Mouse (Mus musculus): Measurements from ENCODE around the gene Mrgprb5.
A peak's percentile ranks its signal among the peaks of the same experiment; 100 is the strongest.
"Not testable (repeated sequence)": the region's sequence is repeated elsewhere in the genome, so short reads cannot be mapped to it uniquely, and the experiment has no call there.

Gene Mrgprb5

DNA sequence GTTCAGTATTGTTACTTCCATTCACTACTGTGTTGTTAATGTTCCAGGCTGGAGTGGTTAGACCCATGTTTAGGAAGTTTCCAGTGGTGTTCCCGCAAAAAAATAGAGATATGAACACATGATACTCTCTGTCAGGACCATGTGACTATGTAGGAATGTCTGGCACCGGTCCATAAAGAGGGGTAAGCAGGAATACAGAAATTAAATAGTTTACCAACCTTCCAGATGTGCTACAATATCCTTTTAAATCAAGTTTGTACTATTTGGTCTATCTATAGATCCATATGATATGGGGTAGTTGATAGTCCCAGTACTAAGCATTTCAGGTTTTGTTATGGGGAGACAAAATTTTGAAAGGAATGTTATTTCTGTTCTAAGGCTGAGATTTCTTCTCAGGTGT is at the start of gene Mrgprb5:
Gene Mrgprb5 (minus strand): TSS at position 101 of the 400 bp plus-strand sequence.
- DNase-seq: no peak

DNA sequence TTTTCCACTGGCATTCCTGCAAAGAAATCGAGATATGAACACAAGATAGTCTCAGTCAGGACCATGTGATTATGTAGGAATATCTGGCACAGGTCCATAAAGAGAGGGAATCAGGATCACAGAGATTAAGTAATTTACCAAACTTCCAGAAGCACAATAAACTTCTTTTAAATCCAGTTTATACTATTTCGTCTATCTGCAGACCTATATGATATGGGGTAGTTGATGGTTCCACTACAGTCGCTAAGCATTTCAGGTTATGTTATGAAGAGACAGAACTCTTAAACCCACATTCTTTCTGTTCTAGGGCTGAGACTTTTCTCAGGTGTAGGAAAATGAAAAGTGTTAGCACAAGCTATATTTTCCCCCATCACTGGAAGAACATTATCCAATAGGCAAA is 30.4 kb upstream of the Mrgprb5 start, which contains the start of gene Mrgprb4:
Gene Mrgprb4 (minus strand): TSS at position 101 of the 400 bp plus-strand sequence.
- DNase-seq: no peak

DNA sequence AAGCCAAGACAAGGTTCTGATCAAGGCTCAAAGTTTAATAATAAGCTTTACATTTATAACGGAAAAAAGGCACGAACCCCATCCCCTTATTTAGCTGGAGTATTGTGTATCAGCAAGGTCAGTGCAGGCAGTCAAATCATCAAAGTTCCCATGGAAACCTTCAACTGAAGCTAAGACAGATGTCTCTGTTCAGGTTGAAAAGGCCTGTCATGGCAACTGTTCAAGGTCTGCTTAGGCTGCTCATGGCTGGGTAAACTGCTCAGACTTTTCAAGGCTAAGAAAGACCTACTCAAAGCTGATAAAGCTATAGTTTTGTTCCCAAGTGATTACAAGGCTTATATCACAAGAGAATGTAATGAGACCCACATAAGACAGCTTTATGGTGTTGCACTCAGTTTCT is 1.3 kb downstream of the Mrgprb5 start:
- DNase-seq: no peak

DNA sequence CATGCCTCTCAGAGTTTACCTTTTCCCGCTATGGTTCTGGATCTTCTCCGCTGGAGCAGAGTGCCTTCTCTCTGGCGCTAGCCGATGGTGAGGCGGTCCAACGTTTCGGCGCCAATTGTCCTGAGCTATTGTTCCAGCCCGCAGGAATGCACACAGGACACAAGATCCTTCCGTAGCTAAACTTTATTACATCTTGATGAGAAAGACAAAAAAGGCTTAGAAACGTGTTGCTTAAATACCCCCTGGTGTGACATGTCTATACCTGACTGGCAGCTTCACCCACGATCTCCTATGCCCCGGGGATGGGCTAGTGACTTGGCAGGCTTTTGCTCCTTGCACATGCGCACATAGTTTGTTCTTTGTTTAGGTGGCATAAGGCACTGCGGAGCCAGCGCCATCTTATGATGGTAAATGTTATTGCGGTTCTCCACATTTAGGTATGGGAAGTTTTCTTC is 30.5 kb downstream of the Mrgprb5 start:
- peak; percentile 8 for DNase-seq

DNA sequence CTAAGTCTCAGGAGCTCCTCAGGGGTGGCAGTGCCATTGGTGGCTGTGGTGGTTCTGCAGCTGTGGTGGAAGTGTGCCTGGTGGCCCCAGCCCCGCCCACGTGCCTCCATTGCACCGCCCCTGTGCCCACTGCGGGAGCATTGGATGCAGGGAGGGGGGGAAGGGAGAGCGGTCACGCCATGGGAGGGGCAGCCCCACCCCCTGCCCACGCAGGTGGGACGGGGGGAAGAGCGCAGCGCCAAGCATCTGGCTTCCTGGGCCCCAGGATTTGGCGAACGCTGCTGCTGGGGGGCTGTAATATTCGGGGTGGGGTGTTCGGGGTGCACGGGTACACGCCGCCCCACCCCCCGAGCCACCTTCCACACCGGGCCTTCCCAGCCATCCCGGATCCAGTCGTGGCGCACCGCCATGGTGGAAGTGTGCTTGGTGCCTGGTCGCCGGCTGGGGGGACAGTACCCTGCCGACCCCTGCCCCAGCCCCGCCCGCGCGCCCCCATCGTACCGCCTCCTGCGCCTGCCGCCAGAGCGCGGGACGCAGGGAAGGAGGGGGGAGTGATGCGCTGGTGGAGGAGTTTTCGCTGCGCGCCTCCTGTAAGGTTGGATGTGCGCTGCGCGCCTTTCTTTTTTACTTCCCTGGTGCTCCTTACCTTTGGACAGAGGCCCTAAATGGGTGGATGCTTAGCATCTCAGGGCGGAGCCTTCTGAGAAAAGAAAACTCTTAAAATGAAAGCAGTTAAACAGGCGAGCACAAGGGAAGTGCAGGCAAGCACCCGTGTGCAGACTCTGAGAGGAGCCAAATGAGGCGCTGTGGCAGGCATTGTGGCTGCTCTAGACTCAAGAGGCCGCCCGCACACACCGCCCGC is 31.4 kb downstream of the Mrgprb5 start:
- DNase-seq: peak; percentile 18

DNA sequence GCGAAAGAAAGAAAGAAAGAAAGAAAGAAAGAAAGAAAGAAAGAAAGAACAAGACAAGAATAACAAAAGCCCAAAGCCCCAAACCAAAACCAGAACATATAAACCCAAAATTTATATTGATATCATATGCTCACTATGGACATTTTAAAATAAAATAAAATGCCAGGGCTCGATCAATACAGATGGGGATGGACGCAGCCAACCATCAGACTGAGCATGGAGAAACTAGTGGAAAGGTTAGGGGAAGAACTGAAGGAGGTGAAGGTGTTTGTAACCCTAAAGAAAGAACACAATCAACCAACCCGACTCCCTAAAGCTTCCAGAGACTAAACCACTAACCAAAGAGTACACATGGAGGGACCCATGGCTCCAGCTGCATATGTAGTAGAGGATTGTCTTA is 36.1 kb downstream of the Mrgprb5 start:
- DNase-seq: no peak

DNA sequence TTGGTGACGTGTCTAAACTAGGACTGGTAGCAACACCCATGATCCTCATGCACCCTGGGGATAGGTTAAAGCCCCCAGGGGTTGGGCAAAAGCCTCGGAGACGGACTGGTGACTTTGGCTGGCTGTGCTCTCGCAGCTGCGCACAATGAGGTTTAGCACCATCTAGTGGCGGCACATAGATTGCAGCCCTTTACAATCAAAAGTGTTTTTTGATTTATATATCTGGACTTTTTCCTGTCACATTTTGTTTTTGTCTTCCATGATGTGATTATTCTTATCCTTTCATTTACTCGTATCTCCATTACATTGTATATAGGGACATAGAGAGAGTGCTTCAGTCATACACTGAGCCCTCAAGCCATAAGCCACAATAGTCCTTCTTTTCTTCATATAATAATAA is 36.6 kb downstream of the Mrgprb5 start:
- DNase-seq: not testable (repeated sequence)

DNA sequence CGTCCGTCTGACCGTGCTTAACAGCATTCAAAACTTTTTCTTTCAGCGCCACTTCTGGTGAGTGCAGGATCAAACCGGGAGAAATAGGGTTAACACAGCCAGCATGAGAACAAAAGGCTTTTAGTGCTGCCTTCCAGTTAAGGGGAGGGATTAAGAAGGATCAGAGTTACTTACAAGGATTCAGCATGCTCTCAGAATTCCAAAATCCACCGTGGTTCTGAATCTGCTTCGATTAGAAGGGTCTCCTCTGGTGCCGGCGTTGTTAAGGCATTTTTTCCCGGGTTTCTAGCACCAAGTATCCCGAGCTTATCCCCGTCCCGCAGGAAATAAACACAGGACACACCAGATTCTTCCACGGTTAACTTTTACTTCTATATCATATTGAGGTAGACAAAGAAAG is 37.0 kb downstream of the Mrgprb5 start:
- DNase-seq: not testable (repeated sequence)

DNA sequence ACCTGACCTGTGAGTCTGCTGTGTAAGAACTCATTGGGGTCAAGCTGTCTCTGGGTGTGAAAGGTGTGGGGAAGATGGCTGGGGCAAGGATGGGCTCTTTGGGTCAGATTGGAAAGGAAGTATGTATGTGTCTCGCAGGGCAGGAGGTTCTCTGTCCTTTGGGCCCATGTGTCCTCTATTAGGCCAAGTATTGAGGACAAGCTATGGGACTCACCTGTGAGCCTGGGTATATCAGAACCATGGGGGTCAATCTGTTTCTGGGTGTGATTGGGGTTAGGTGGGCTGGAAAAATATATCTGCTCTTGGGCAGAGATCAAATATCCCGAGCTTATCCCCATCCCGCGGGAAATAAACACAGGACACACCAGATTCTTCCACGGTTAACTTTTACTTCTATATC is 45.0 kb downstream of the Mrgprb5 start:
- DNase-seq: no peak

All from thymus, postnatal 14 days (tissue).